Mouse (Mus musculus) liver, postnatal 0 days (tissue): ENCODE results near the gene Sipa1l1. TPM values are rescaled to one million over a fixed set of nuclear protein-coding genes. Genes with fewer than 3 reads are reported as not detected.
A peak's percentile ranks its signal among the peaks of the same experiment; 100 is the strongest.

Source experiments
- ATAC-seq: fragments of 200-750 bp; cut with Nextera tagmentation; 2 replicates; pipeline ENCODE4 v1.8.0; 2017; ENCODE audit warnings: mild to moderate bottlenecking, moderate library complexity
- DNase-seq: peaks from one replicate; pipeline ENCODE4 v3.0.0-alpha.2; 2016
- H3K27ac ChIP-seq: fragments of 300-500 bp; sonication (generic); 2 replicates; pipeline ENCODE4 v1.5.1; 2014; ENCODE audit warnings: antibody characterized with exemption, moderate library complexity, mild to moderate bottlenecking, low read depth
- H3K27me3 ChIP-seq: fragments of 300-500 bp; sonication (generic); 2 replicates; pipeline ENCODE4 v1.6.1; 2014; ENCODE audit warnings: low read length, control low read depth, mixed read lengths; ENCODE audit not compliant: insufficient read depth
- H3K36me3 ChIP-seq: fragments of 300-500 bp; sonication (generic); replicated peaks from 2 replicates; pipeline ENCODE4 v1.6.1; 2014; ENCODE audit warnings: mild to moderate bottlenecking, control low read depth, low read length, moderate library complexity, mixed read lengths; ENCODE audit not compliant: insufficient read depth
- H3K4me1 ChIP-seq: fragments of 300-500 bp; sonication (generic); 2 replicates; pipeline ENCODE4 v1.6.1; 2014; ENCODE audit warnings: antibody characterized with exemption, mild to moderate bottlenecking, control low read depth; ENCODE audit not compliant: insufficient read depth
- H3K4me2 ChIP-seq: fragments of 300-500 bp; sonication (generic); 2 replicates; pipeline ENCODE4 v1.6.1; 2014; ENCODE audit warnings: low read depth, mild to moderate bottlenecking, low read length, moderate library complexity, mixed read lengths
- H3K4me3 ChIP-seq: fragments of 300-500 bp; sonication (generic); 2 replicates; pipeline ENCODE4 v1.5.1; 2014; ENCODE audit warnings: low read depth, low read length
- H3K9ac ChIP-seq: fragments of 300-500 bp; sonication (generic); replicated peaks from 2 replicates; pipeline ENCODE4 v1.6.1; 2014; ENCODE audit warnings: mild to moderate bottlenecking, moderate library complexity
- H3K9me3 ChIP-seq: fragments of 300-500 bp; sonication (generic); 2 replicates; pipeline ENCODE4 v1.6.1; 2016; ENCODE audit warnings: mild to moderate bottlenecking, control low read depth, low read length, mixed read lengths
- CTCF ChIP-seq: sonication (generic); IDR thresholded peaks from 2 replicates; pipeline ENCODE4 v1.5.1; 2016; ENCODE audit warnings: antibody characterized with exemption, low read depth
- EP300 ChIP-seq: IDR thresholded peaks from 2 replicates; pipeline ENCODE4 v1.6.1; 2016; ENCODE audit warnings: antibody characterized with exemption, low read depth, mild to moderate bottlenecking
- WGBS: fragments of 180-500 bp; shearing (Covaris S2); extraction: QIAGEN DNeasy Blood & Tissue Kit; methylation state at CpG from one replicate; pipeline ENCODE4 v1.1.7; 2014; ENCODE audit not compliant: insufficient replicate concordance; 5-methylcytosine and 5-hydroxymethylcytosine counted together
- polyA plus RNA-seq: library from polyadenylated mRNA; unstranded; fragments of >200 nt; fragmentation: Nextera tagmentation; extraction: Ambion mirVana; gene quantifications from 2 replicates; pipeline ENCODE4 v1.2.1, GENCODE M21; 2015

The Sipa1l1 gene
- polyA plus RNA-seq, 1 experiment from 2014 or later: 3.2 TPM

DNA sequence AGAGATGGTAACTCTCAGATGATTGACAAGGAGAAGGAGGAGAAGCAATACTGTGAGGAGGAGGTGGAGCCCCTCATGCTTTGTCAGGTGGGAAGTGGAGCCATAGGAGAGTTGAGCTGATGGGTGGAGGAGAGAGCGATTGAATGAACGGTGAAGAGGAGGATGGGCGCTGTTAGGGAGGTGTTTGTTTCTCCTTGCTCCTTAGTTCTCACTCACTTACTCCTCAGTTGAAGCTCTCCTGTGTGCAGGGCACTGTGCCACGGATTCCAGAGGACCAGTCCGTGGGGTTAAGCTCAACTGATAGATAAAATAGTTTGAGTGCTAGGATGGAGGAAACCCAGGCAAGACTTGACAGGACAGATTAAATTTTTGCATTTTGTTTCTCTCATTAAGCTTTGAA lies 22.6 kb downstream of the Sipa1l1 start:
- ATAC-seq: no peak
- no peak overlapping the region for H3K4me2 ChIP-seq
- H3K27ac ChIP-seq: no peak overlapping the region
- H3K4me1 ChIP-seq: peaks cover 35% of the 10 kb centered on the region
- no peak for TF ChIP-seq CTCF
- TF ChIP-seq EP300: no peak
- H3K27me3 ChIP-seq: no peaks in the 10 kb centered on the region
- 74% methylated on average over 5 of the region's 5 CpGs for WGBS
- no peaks in the 10 kb centered on the region for H3K9me3 ChIP-seq
- H3K36me3 ChIP-seq: no peaks in the 10 kb centered on the region
- H3K4me3 ChIP-seq: no peak overlapping the region
- no peak for DNase-seq
- H3K9ac ChIP-seq: no peak overlapping the region

DNA sequence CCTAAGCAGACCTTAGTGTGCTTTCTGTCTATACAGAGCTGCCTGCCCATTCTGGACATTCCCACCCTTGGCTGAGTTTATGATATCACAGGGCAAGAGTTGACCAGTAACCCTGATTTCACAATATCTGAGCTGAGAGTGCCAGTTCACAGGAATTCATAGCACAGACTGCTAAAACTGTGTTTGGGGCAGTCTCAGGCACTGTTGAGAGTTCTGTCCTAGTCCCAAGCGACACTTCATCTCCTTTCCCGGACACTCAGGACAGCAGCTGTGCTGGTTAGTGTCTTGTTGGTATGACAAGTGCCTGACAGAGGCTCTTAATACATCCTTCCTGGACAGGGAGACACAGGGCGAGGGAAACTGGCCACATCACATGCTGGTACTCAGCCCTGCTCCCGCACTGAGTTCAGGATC lies 23.5 kb downstream of the Sipa1l1 start:
- peak overlapping the region; percentile 69 for H3K27ac ChIP-seq
- 0 out of 2 replicates have a peak overlapping the region, but pooled peaks have one; percentile 9 for H3K9ac ChIP-seq
- H3K4me2 ChIP-seq: no peak overlapping the region; the same call in 1 of the 2 replicates
- peaks cover 31% of the 10 kb centered on the region for H3K4me1 ChIP-seq
- ATAC-seq: peak; percentile 81
- peak; percentile 26 for DNase-seq
- H3K27me3 ChIP-seq: no peaks in the 10 kb centered on the region
- H3K4me3 ChIP-seq: no peak overlapping the region
- H3K9me3 ChIP-seq: no peaks in the 10 kb centered on the region
- TF ChIP-seq CTCF (no peak), EP300 (no peak)
- H3K36me3 ChIP-seq: no peaks in the 10 kb centered on the region
- 68% methylated on average over 4 of the region's 4 CpGs for WGBS

DNA sequence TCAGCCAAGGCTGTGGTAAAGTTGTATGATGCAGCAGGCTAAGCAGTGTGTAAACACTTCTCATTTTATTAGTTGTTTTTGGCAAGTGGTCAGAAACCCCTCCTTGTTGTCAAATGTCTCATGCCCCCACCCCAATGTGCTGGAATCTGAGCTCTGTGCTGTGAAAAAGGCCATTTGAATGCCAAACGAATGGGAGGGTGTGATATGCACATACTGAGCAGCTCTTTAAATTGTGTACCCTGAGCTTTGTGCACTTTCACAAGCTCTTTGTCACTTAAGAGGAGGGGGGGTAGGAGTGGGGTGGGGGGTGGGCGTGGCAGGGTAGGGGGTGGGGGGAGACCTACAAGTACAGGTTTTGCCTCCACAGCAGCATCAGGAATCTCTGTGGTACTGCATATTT lies 24.4 kb downstream of the Sipa1l1 start:
- TF ChIP-seq CTCF (no peak), EP300 (no peak)
- no peak for DNase-seq
- no peaks in the 10 kb centered on the region for H3K36me3 ChIP-seq
- no peaks in the 10 kb centered on the region for H3K27me3 ChIP-seq
- 63% methylated on average over 2 of the region's 2 CpGs for WGBS
- no peak overlapping the region for H3K9ac ChIP-seq
- H3K4me1 ChIP-seq: peaks cover 27% of the 10 kb centered on the region
- H3K4me2 ChIP-seq: no peak overlapping the region
- ATAC-seq: no peak
- H3K4me3 ChIP-seq: no peak overlapping the region
- no peak overlapping the region for H3K27ac ChIP-seq
- H3K9me3 ChIP-seq: no peaks in the 10 kb centered on the region

DNA sequence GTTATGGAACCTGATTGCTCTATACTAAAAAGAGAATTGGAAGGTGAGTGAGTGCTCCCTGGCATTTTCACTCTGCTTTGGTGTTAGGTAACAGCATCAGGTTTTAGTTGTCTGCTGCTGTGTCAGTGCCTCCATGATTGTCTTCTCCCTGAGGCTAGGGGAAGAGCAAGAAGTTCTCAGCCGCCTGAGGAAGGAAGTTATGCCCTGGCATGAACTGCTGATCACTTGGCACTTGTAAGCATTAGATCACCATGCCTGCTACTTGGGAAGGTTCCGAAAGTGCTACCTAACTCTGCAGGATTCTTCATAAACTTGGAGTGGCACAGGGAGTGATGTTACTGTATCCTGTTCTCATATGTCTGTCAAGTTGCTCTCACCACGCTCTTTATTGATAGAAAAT lies 25.8 kb downstream of the Sipa1l1 start:
- H3K27ac ChIP-seq: no peak overlapping the region
- no peak for DNase-seq
- WGBS: 77% methylated on average over 3 of the region's 3 CpGs
- H3K9ac ChIP-seq: no peak overlapping the region
- H3K4me3 ChIP-seq: no peak overlapping the region
- H3K27me3 ChIP-seq: no peaks in the 10 kb centered on the region
- no peak overlapping the region for H3K4me2 ChIP-seq
- H3K4me1 ChIP-seq: peaks cover 21% of the 10 kb centered on the region
- no peaks in the 10 kb centered on the region for H3K9me3 ChIP-seq
- no peaks in the 10 kb centered on the region for H3K36me3 ChIP-seq
- no peak for ATAC-seq
- TF ChIP-seq CTCF: no peak
- TF ChIP-seq EP300: no peak

DNA sequence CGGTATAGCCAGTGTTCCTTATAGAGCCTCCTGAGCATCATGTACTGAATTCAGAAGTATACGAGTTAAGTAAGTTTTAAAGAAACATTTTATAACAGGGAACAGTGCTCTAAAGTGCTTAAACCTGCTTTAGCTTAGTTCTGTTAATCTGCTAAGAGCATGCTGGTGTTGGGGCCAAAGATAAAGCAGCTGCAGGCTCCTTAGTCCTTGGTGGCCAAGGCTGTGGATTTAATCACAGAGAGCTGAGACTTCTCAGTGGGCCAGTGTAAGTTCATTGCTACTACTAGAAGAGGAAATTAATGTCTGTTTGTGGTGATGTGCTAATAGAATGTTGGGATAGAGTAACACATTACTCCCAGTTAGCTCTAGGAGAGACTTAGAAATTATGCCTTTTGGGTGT lies 27.1 kb downstream of the Sipa1l1 start:
- no peak for TF ChIP-seq CTCF
- 0 out of 2 replicates have a peak, but pooled peaks have one; percentile 40 for TF ChIP-seq EP300
- Histone ChIP-seq H3K36me3 (no peaks in the 10 kb centered on the region), H3K9ac (no peak overlapping the region), H3K4me2 (no peak overlapping the region), H3K4me1 (peaks cover 10% of the 10 kb centered on the region), H3K9me3 (no peaks in the 10 kb centered on the region), H3K27me3 (no peaks in the 10 kb centered on the region), H3K4me3 (no peak overlapping the region), H3K27ac (no peak overlapping the region)
- WGBS: 74% methylated on average over 2 of the region's 2 CpGs
- no peak for DNase-seq
- no peak for ATAC-seq

DNA sequence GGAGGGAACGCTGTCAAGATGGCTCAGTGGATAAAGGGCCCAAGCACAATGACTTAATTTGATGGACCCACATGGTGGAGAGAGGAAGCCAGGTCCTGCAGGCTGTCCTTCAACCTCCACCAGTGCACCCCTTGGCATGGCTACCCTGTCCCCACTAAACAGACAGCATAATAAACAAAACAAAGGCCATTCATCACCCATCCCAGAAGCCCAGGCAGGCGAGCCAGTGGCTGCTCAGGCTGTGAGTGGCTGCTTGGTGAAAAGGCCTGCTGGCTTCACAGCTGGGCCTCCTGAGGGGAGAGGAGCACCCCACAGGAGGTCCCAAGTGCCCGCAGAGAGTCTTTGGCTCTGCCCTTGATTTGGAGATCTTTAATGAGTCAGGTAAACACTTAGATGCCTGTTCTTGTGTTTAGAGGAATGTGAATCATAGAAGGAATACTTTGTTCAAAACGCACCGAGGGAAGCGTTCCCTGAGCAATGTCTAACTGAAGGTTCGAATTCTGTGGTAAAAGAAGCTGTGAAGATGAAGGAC lies 27.6 kb downstream of the Sipa1l1 start:
- H3K9me3 ChIP-seq: no peaks in the 10 kb centered on the region
- WGBS: 68% methylated on average over 7 of the region's 7 CpGs
- no peak overlapping the region for H3K27ac ChIP-seq
- no peaks in the 10 kb centered on the region for H3K27me3 ChIP-seq
- no peak overlapping the region for H3K9ac ChIP-seq
- H3K4me3 ChIP-seq: no peak overlapping the region
- ATAC-seq (no peak), DNase-seq (no peak)
- H3K4me2 ChIP-seq: no peak overlapping the region
- H3K36me3 ChIP-seq: no peaks in the 10 kb centered on the region
- peaks cover 10% of the 10 kb centered on the region for H3K4me1 ChIP-seq
- TF ChIP-seq CTCF: no peak
- no peak for TF ChIP-seq EP300
